Mouse (Mus musculus): ENCODE results near the gene Isoc2b.
"Not testable (repeated sequence)": the region's sequence is repeated elsewhere in the genome, so short reads cannot be mapped to it uniquely, and the experiment has no call there.

The Isoc2b gene

GRCm38 (mm10) chr7:4870133-4870532 is at the start of gene Isoc2b:
Gene Isoc2b (minus strand): TSS chr7:4870258.
- no peak for DNase-seq

GRCm38 (mm10) chr7:4919096-4919495 is 49.0 kb upstream of the Isoc2b start:
- no peak for DNase-seq

GRCm38 (mm10) chr7:4918681-4919080 is 48.6 kb upstream of the Isoc2b start:
- DNase-seq, result no peak

GRCm38 (mm10) chr7:4917494-4917893 is 47.4 kb upstream of the Isoc2b start:
- DNase-seq, result no peak

GRCm38 (mm10) chr7:4915669-4916416 is 45.8 kb upstream of the Isoc2b start:
- peak; percentile 51 to 62 for DNase-seq

- peak; percentile 93 to 97 for DNase-seq
These were observed 45.1 kb upstream of the Isoc2b start, which contains the start of gene Zfp628 for GRCm38 (mm10) chr7:4915007-4915665. Gene Zfp628 (plus strand): TSS chr7:4915217.

- no peak for DNase-seq
These were observed 42.2 kb upstream of the Isoc2b start for GRCm38 (mm10) chr7:4912248-4912647.

GRCm38 (mm10) chr7:4911561-4911960 is 41.5 kb upstream of the Isoc2b start:
- DNase-seq, result peak in 1 of 2 experiments; percentile 65

- DNase-seq, result no peak
These were observed 36.5 kb upstream of the Isoc2b start, which contains the start of gene Gm36210 for GRCm38 (mm10) chr7:4906466-4906950. Gene Gm36210 (minus strand): TSS chr7:4906516.

- no peak for DNase-seq
These were observed 32.3 kb upstream of the Isoc2b start for GRCm38 (mm10) chr7:4902404-4902803.

GRCm38 (mm10) chr7:4901171-4901570 is 31.1 kb upstream of the Isoc2b start:
- DNase-seq, result no peak

GRCm38 (mm10) chr7:4900523-4900851 is 30.4 kb upstream of the Isoc2b start:
- DNase-seq, result no peak

- peak in 1 of 2 experiments; percentile 24 for DNase-seq
These were observed 29.8 kb upstream of the Isoc2b start for GRCm38 (mm10) chr7:4899649-4900522.

GRCm38 (mm10) chr7:4898851-4899648 is 29.0 kb upstream of the Isoc2b start:
- DNase-seq, result peak in 1 of 2 experiments; percentile 42

GRCm38 (mm10) chr7:4895186-4895585 is 25.1 kb upstream of the Isoc2b start:
- no peak for DNase-seq

- DNase-seq, result no peak
These were observed 16.6 kb upstream of the Isoc2b start for GRCm38 (mm10) chr7:4886680-4887079.

- DNase-seq, result not testable (repeated sequence)
These were observed 9.0 kb upstream of the Isoc2b start for GRCm38 (mm10) chr7:4879036-4879435.

- no peak for DNase-seq
These were observed 8.1 kb upstream of the Isoc2b start for GRCm38 (mm10) chr7:4878186-4878585.

- DNase-seq, result no peak
These were observed 7.2 kb upstream of the Isoc2b start for GRCm38 (mm10) chr7:4877226-4877625.

- DNase-seq, result peak; percentile 86 to 95
These were observed 6.7 kb upstream of the Isoc2b start, which contains the start of gene Isoc2a for GRCm38 (mm10) chr7:4876753-4877221. Gene Isoc2a (plus strand): TSS chr7:4877153.

GRCm38 (mm10) chr7:4866631-4867180 is 3.4 kb downstream of the Isoc2b start:
- DNase-seq, result no peak
